Mouse (Mus musculus) neural tube, embryonic 11.5 days (tissue): ENCODE data around the gene Banf2. TPM values are rescaled to one million over a fixed set of nuclear protein-coding genes. Genes with fewer than 3 reads are reported as not detected.

ENCODE experiments used
- polyA plus RNA-seq: library from polyadenylated mRNA; unstranded; fragments of >200 nt; fragmentation: Nextera tagmentation; extraction: Ambion mirVana; gene quantifications from 2 replicates; pipeline ENCODE4 v1.2.1, GENCODE M21; 2014

The Banf2 gene
- polyA plus RNA-seq, 1 experiment from 2014 or later: not detected

Other genes with a start within 250 kb of the Banf2 start
- 0.82 and 0.97 TPM in 2 replicates for gene Bfsp1, start 169.9 kb upstream of the Banf2 start, polyA plus RNA-seq
- 409 and 413 TPM in 2 replicates for gene Dstn, start 117.7 kb upstream of the Banf2 start, polyA plus RNA-seq
- gene Rrbp1, start 21.8 kb upstream of the Banf2 start, polyA plus RNA-seq: 38.8 and 44.1 TPM in 2 replicates
- gene Mgme1, start 237.6 kb downstream of the Banf2 start, polyA plus RNA-seq: 16.8 and 17.0 TPM in 2 replicates
- 94.0 and 106 TPM in 2 replicates for gene Snx5, start 237.8 kb downstream of the Banf2 start, polyA plus RNA-seq